Mouse (Mus musculus): Measurements from ENCODE around the gene Rbfox2. TPM values are rescaled to one million over a fixed set of nuclear protein-coding genes. Genes with fewer than 3 reads are reported as not detected.
A peak's percentile ranks its signal among the peaks of the same experiment; 100 is the strongest.

Gene Rbfox2
- total and polyA plus RNA-seq, 2 experiments from 2014 or later = 135 to 470 TPM

- no peaks in the 10 kb centered on the region for H3K27me3 ChIP-seq (ENCODE audit: insufficient read depth, low read length)
- H3K4me1 ChIP-seq (ENCODE audit: insufficient read depth) = peaks cover 12% of the 10 kb centered on the region
- DNase-seq (no peak), ATAC-seq (no peak)
- no peak overlapping the region for H3K4me2 ChIP-seq (ENCODE audit: low read depth)
- no peaks in the 10 kb centered on the region for H3K9me3 ChIP-seq (ENCODE audit: low read length)
- H3K9ac ChIP-seq = no peak overlapping the region
- no peak for TF ChIP-seq CTCF (IDR thresholded peaks at IDR 0.05; ENCODE audit: low read depth)
- no peak overlapping the region for H3K27ac ChIP-seq (ENCODE audit: low read depth, low read length)
- no peak overlapping the region for H3K4me3 ChIP-seq (ENCODE audit: low read depth, low read length)
- H3K36me3 ChIP-seq (ENCODE audit: insufficient read depth) = no peaks in the 10 kb centered on the region
- 89% methylated on average over 2 of the region's 2 CpGs for WGBS
These were observed 56.0 kb downstream of the Rbfox2 start for GRCm38 (mm10) chr15:77250806-77251205.

- no peaks in the 10 kb centered on the region for H3K27me3 ChIP-seq (ENCODE audit: insufficient read depth, low read length)
- H3K36me3 ChIP-seq (ENCODE audit: insufficient read depth) = no peaks in the 10 kb centered on the region
- H3K9me3 ChIP-seq (ENCODE audit: low read length) = no peaks in the 10 kb centered on the region
- DNase-seq = no peak
- no peak for ATAC-seq
- no peak overlapping the region for H3K27ac ChIP-seq (ENCODE audit: low read depth, low read length)
- H3K4me2 ChIP-seq (ENCODE audit: low read depth) = no peak overlapping the region
- no peak overlapping the region for H3K9ac ChIP-seq
- 85% methylated on average over 5 of the region's 5 CpGs for WGBS
- no peak for TF ChIP-seq CTCF (IDR thresholded peaks at IDR 0.05; ENCODE audit: low read depth)
- peaks cover 11% of the 10 kb centered on the region for H3K4me1 ChIP-seq (ENCODE audit: insufficient read depth)
- no peak overlapping the region for H3K4me3 ChIP-seq (ENCODE audit: low read depth, low read length)
These were observed 57.4 kb downstream of the Rbfox2 start for GRCm38 (mm10) chr15:77249421-77249820.

GRCm38 (mm10) chr15:77245418-77246365 lies 61.1 kb downstream of the Rbfox2 start:
- TF ChIP-seq CTCF (IDR thresholded peaks at IDR 0.05; ENCODE audit: low read depth) = no peak
- Histone ChIP-seq H3K4me3 (ENCODE audit: low read depth, low read length) (peak overlapping the region; percentile 39), H3K9ac (peak overlapping the region; percentile 67), H3K36me3 (ENCODE audit: insufficient read depth) (no peaks in the 10 kb centered on the region), H3K27ac (ENCODE audit: low read depth, low read length) (peak overlapping the region; percentile 95), H3K4me1 (ENCODE audit: insufficient read depth) (peaks cover 18% of the 10 kb centered on the region), H3K9me3 (ENCODE audit: low read length) (no peaks in the 10 kb centered on the region), H3K27me3 (ENCODE audit: insufficient read depth, low read length) (no peaks in the 10 kb centered on the region), H3K4me2 (ENCODE audit: low read depth) (peak overlapping the region; percentile 52)
- WGBS = 3% methylated on average over 11 of the region's 11 CpGs
- peak; percentile 100 for ATAC-seq
- DNase-seq = peak; percentile 93

GRCm38 (mm10) chr15:77244634-77245033 lies 62.2 kb downstream of the Rbfox2 start:
- Histone ChIP-seq H3K9ac (peak overlapping the region; percentile 67), H3K4me2 (ENCODE audit: low read depth) (peak overlapping the region; percentile 52), H3K27ac (ENCODE audit: low read depth, low read length) (peak overlapping the region; percentile 95), H3K4me3 (ENCODE audit: low read depth, low read length) (peak overlapping the region; percentile 39), H3K4me1 (ENCODE audit: insufficient read depth) (peaks cover 18% of the 10 kb centered on the region), H3K9me3 (ENCODE audit: low read length) (no peaks in the 10 kb centered on the region), H3K36me3 (ENCODE audit: insufficient read depth) (no peaks in the 10 kb centered on the region), H3K27me3 (ENCODE audit: insufficient read depth, low read length) (no peaks in the 10 kb centered on the region)
- no peak for TF ChIP-seq CTCF (IDR thresholded peaks at IDR 0.05; ENCODE audit: low read depth)
- peak; percentile 44 for DNase-seq
- WGBS = 50% methylated on average over 5 of the region's 5 CpGs
- no peak for ATAC-seq

- H3K9ac ChIP-seq = peak overlapping the region; percentile 67
- no peaks in the 10 kb centered on the region for H3K27me3 ChIP-seq (ENCODE audit: insufficient read depth, low read length)
- H3K4me2 ChIP-seq (ENCODE audit: low read depth) = peak overlapping the region; percentile 52
- WGBS = 80% methylated on average over 5 of the region's 5 CpGs
- ATAC-seq (no peak), DNase-seq (no peak)
- no peaks in the 10 kb centered on the region for H3K36me3 ChIP-seq (ENCODE audit: insufficient read depth)
- H3K4me1 ChIP-seq (ENCODE audit: insufficient read depth) = peaks cover 18% of the 10 kb centered on the region
- no peaks in the 10 kb centered on the region for H3K9me3 ChIP-seq (ENCODE audit: low read length)
- H3K27ac ChIP-seq (ENCODE audit: low read depth, low read length) = peak overlapping the region; percentile 95
- H3K4me3 ChIP-seq (ENCODE audit: low read depth, low read length) = peak overlapping the region; percentile 39
- TF ChIP-seq CTCF (IDR thresholded peaks at IDR 0.05; ENCODE audit: low read depth) = no peak
These were observed 62.8 kb downstream of the Rbfox2 start for GRCm38 (mm10) chr15:77243876-77244560.

- WGBS = 83% methylated on average over 4 of the region's 4 CpGs
- peaks cover 7% of the 10 kb centered on the region; the same call in 1 of the 2 replicates for H3K4me1 ChIP-seq (ENCODE audit: insufficient read depth)
- no peak for ATAC-seq
These were observed 66.2 kb downstream of the Rbfox2 start for GRCm38 (mm10) chr15:77240607-77241006.

GRCm38 (mm10) chr15:77239564-77239963 lies 67.2 kb downstream of the Rbfox2 start:
- no peak for DNase-seq
- TF ChIP-seq CTCF (IDR thresholded peaks at IDR 0.05; ENCODE audit: low read depth) = no peak
- H3K4me3 ChIP-seq (ENCODE audit: low read depth, low read length) = no peak overlapping the region
- no peak overlapping the region for H3K9ac ChIP-seq
- no peaks in the 10 kb centered on the region for H3K27me3 ChIP-seq (ENCODE audit: insufficient read depth, low read length)
- no peaks in the 10 kb centered on the region for H3K9me3 ChIP-seq (ENCODE audit: low read length)
- WGBS = 82% methylated on average over 4 of the region's 4 CpGs
- H3K36me3 ChIP-seq (ENCODE audit: insufficient read depth) = no peaks in the 10 kb centered on the region
- ATAC-seq = no peak
- H3K27ac ChIP-seq (ENCODE audit: low read depth, low read length) = no peak overlapping the region
- no peak overlapping the region for H3K4me2 ChIP-seq (ENCODE audit: low read depth)
- H3K4me1 ChIP-seq (ENCODE audit: insufficient read depth) = peaks cover 8% of the 10 kb centered on the region; the same call in 1 of the 2 replicates

More at GRCm38 (mm10) chr15:77240607-77241006, 66.2 kb downstream of the Rbfox2 start:
- H3K9ac ChIP-seq = no peak overlapping the region
- no peak overlapping the region for H3K4me2 ChIP-seq (ENCODE audit: low read depth)
- no peaks in the 10 kb centered on the region for H3K9me3 ChIP-seq (ENCODE audit: low read length)
- no peaks in the 10 kb centered on the region for H3K27me3 ChIP-seq (ENCODE audit: insufficient read depth, low read length)
- DNase-seq = no peak
- H3K27ac ChIP-seq (ENCODE audit: low read depth, low read length) = no peak overlapping the region
- no peaks in the 10 kb centered on the region for H3K36me3 ChIP-seq (ENCODE audit: insufficient read depth)
- H3K4me3 ChIP-seq (ENCODE audit: low read depth, low read length) = no peak overlapping the region
- TF ChIP-seq CTCF (IDR thresholded peaks at IDR 0.05; ENCODE audit: low read depth) = no peak
